Mouse (Mus musculus): ENCODE data around the gene Fam227b. TPM values are rescaled to one million over a fixed set of nuclear protein-coding genes. Genes with fewer than 3 reads are reported as not detected.
A peak's percentile ranks its signal among the peaks of the same experiment; 100 is the strongest.

Fam227b gene
- polyA plus RNA-seq, 1 experiment from 2014 or later: not detected

GRCm38 (mm10) chr2:126053657-126054056 is 98.1 kb downstream of the Fam227b start:
- no peaks in the 10 kb centered on the region for H3K27me3 ChIP-seq (replicated peaks)
- no peak overlapping the region for H3K27ac ChIP-seq (replicated peaks)
- no peak overlapping the region for H3K4me3 ChIP-seq
- ATAC-seq (ENCODE audit: extremely low read depth, insufficient number of reproducible peaks, low FRiP score, low TSS enrichment): no peak
- H3K4me1 ChIP-seq: peaks cover 13% of the 10 kb centered on the region
- H3K4me2 ChIP-seq: no peak overlapping the region
- H3K9me3 ChIP-seq: no peaks in the 10 kb centered on the region
- no peaks in the 10 kb centered on the region for H3K36me3 ChIP-seq
- WGBS: 41% methylated on average over 5 of the region's 5 CpGs
- H3K9ac ChIP-seq: no peak overlapping the region

GRCm38 (mm10) chr2:126052749-126053557 is 98.9 kb downstream of the Fam227b start:
- ATAC-seq (ENCODE audit: extremely low read depth, insufficient number of reproducible peaks, low FRiP score, low TSS enrichment): no peak
- Histone ChIP-seq H3K27me3 (replicated peaks) (no peaks in the 10 kb centered on the region), H3K9me3 (no peaks in the 10 kb centered on the region), H3K4me2 (no peak overlapping the region), H3K36me3 (no peaks in the 10 kb centered on the region), H3K27ac (replicated peaks) (no peak overlapping the region), H3K4me1 (peaks cover 13% of the 10 kb centered on the region), H3K4me3 (no peak overlapping the region), H3K9ac (no peak overlapping the region)
- WGBS: 56% methylated on average over 6 of the region's 6 CpGs

GRCm38 (mm10) chr2:126045621-126046020 is 106.2 kb downstream of the Fam227b start:
- H3K36me3 ChIP-seq: no peaks in the 10 kb centered on the region
- H3K27me3 ChIP-seq (replicated peaks): no peaks in the 10 kb centered on the region
- H3K9ac ChIP-seq: no peak overlapping the region
- no peak for ATAC-seq (ENCODE audit: extremely low read depth, insufficient number of reproducible peaks, low FRiP score, low TSS enrichment)
- WGBS: 79% methylated on average over 5 of the region's 5 CpGs
- H3K4me2 ChIP-seq: no peak overlapping the region
- no peak overlapping the region for H3K4me3 ChIP-seq
- peaks cover 10% of the 10 kb centered on the region for H3K4me1 ChIP-seq
- H3K9me3 ChIP-seq: no peaks in the 10 kb centered on the region
- no peak overlapping the region for H3K27ac ChIP-seq (replicated peaks)

GRCm38 (mm10) chr2:126042674-126043073 is 109.1 kb downstream of the Fam227b start:
- H3K9ac ChIP-seq: no peak overlapping the region
- no peaks in the 10 kb centered on the region for H3K36me3 ChIP-seq
- WGBS: 48% methylated on average over 3 of the region's 3 CpGs
- no peaks in the 10 kb centered on the region for H3K27me3 ChIP-seq (replicated peaks)
- H3K4me3 ChIP-seq: no peak overlapping the region
- H3K9me3 ChIP-seq: no peaks in the 10 kb centered on the region
- no peak for ATAC-seq (ENCODE audit: extremely low read depth, insufficient number of reproducible peaks, low FRiP score, low TSS enrichment)
- no peak overlapping the region for H3K4me2 ChIP-seq
- H3K27ac ChIP-seq (replicated peaks): peak overlapping the region; percentile 28; the same call in 1 of the 2 replicates
- H3K4me1 ChIP-seq: peaks cover 30% of the 10 kb centered on the region

GRCm38 (mm10) chr2:126041237-126041636 is 110.6 kb downstream of the Fam227b start:
- H3K27ac ChIP-seq (replicated peaks): no peak overlapping the region
- H3K9me3 ChIP-seq: no peaks in the 10 kb centered on the region
- H3K27me3 ChIP-seq (replicated peaks): no peaks in the 10 kb centered on the region
- H3K4me1 ChIP-seq: peaks cover 38% of the 10 kb centered on the region
- WGBS: 84% methylated on average over 6 of the region's 6 CpGs
- H3K4me3 ChIP-seq: no peak overlapping the region
- no peak overlapping the region for H3K4me2 ChIP-seq
- no peaks in the 10 kb centered on the region for H3K36me3 ChIP-seq
- ATAC-seq (ENCODE audit: extremely low read depth, insufficient number of reproducible peaks, low FRiP score, low TSS enrichment): no peak
- H3K9ac ChIP-seq: no peak overlapping the region

- H3K4me3 ChIP-seq: no peak overlapping the region
- no peak overlapping the region for H3K4me2 ChIP-seq
- no peak overlapping the region for H3K27ac ChIP-seq (replicated peaks)
- no peaks in the 10 kb centered on the region for H3K9me3 ChIP-seq
- H3K9ac ChIP-seq: no peak overlapping the region
- 85% methylated on average over 2 of the region's 2 CpGs for WGBS
- no peaks in the 10 kb centered on the region for H3K27me3 ChIP-seq (replicated peaks)
- peaks cover 42% of the 10 kb centered on the region for H3K4me1 ChIP-seq
- no peaks in the 10 kb centered on the region for H3K36me3 ChIP-seq
- no peak for ATAC-seq (ENCODE audit: extremely low read depth, insufficient number of reproducible peaks, low FRiP score, low TSS enrichment)
Observed at GRCm38 (mm10) chr2:126040651-126041050, 111.2 kb downstream of the Fam227b start.

GRCm38 (mm10) chr2:126039414-126039891 is 112.4 kb downstream of the Fam227b start:
- H3K4me1 ChIP-seq: peaks cover 52% of the 10 kb centered on the region
- WGBS: 34% methylated on average over 4 of the region's 4 CpGs
- peak overlapping the region; percentile 71 for H3K27ac ChIP-seq (replicated peaks)
- no peaks in the 10 kb centered on the region for H3K27me3 ChIP-seq (replicated peaks)
- no peaks in the 10 kb centered on the region for H3K9me3 ChIP-seq
- no peak for ATAC-seq (ENCODE audit: extremely low read depth, insufficient number of reproducible peaks, low FRiP score, low TSS enrichment)
- no peak overlapping the region for H3K4me2 ChIP-seq
- H3K4me3 ChIP-seq: no peak overlapping the region
- H3K36me3 ChIP-seq: no peaks in the 10 kb centered on the region
- H3K9ac ChIP-seq: no peak overlapping the region

GRCm38 (mm10) chr2:126038221-126039000 is 113.4 kb downstream of the Fam227b start:
- Histone ChIP-seq H3K4me1 (peaks cover 53% of the 10 kb centered on the region), H3K27ac (replicated peaks) (peak overlapping the region; percentile 71), H3K36me3 (no peaks in the 10 kb centered on the region), H3K9ac (no peak overlapping the region), H3K4me3 (no peak overlapping the region), H3K27me3 (replicated peaks) (no peaks in the 10 kb centered on the region), H3K4me2 (no peak overlapping the region), H3K9me3 (no peaks in the 10 kb centered on the region)
- 76% methylated on average over 7 of the region's 7 CpGs for WGBS
- ATAC-seq (ENCODE audit: extremely low read depth, insufficient number of reproducible peaks, low FRiP score, low TSS enrichment): no peak

- Histone ChIP-seq H3K36me3 (no peaks in the 10 kb centered on the region), H3K4me3 (no peak overlapping the region), H3K4me1 (peaks cover 47% of the 10 kb centered on the region), H3K9me3 (no peaks in the 10 kb centered on the region), H3K27me3 (replicated peaks) (no peaks in the 10 kb centered on the region), H3K9ac (no peak overlapping the region), H3K4me2 (peak overlapping the region; percentile 29; the same call in 1 of the 2 replicates), H3K27ac (replicated peaks) (no peak overlapping the region)
- no peak for ATAC-seq (ENCODE audit: extremely low read depth, insufficient number of reproducible peaks, low FRiP score, low TSS enrichment)
- 83% methylated on average over 4 of the region's 4 CpGs for WGBS
Observed at GRCm38 (mm10) chr2:126036121-126036520, 115.7 kb downstream of the Fam227b start.

- Histone ChIP-seq H3K4me3 (no peak overlapping the region), H3K9ac (no peak overlapping the region), H3K4me2 (peak overlapping the region; percentile 29), H3K9me3 (no peaks in the 10 kb centered on the region), H3K27me3 (replicated peaks) (no peaks in the 10 kb centered on the region), H3K36me3 (no peaks in the 10 kb centered on the region), H3K4me1 (peaks cover 47% of the 10 kb centered on the region), H3K27ac (replicated peaks) (no peak overlapping the region)
- 41% methylated on average over 15 of the region's 15 CpGs for WGBS
- ATAC-seq (ENCODE audit: extremely low read depth, insufficient number of reproducible peaks, low FRiP score, low TSS enrichment): no peak
Observed at GRCm38 (mm10) chr2:126035013-126035770, 116.6 kb downstream of the Fam227b start.

Data from heart, embryonic 13.5 days (tissue).